Mouse (Mus musculus) spleen, adult 12 weeks (tissue): ENCODE measurements around the gene Nmu.

Source experiments
- DNase-seq: peaks from one replicate; pipeline ENCODE4 v3.0.0; 2022; ENCODE audit warnings: low spot score

The Nmu gene

DNA sequence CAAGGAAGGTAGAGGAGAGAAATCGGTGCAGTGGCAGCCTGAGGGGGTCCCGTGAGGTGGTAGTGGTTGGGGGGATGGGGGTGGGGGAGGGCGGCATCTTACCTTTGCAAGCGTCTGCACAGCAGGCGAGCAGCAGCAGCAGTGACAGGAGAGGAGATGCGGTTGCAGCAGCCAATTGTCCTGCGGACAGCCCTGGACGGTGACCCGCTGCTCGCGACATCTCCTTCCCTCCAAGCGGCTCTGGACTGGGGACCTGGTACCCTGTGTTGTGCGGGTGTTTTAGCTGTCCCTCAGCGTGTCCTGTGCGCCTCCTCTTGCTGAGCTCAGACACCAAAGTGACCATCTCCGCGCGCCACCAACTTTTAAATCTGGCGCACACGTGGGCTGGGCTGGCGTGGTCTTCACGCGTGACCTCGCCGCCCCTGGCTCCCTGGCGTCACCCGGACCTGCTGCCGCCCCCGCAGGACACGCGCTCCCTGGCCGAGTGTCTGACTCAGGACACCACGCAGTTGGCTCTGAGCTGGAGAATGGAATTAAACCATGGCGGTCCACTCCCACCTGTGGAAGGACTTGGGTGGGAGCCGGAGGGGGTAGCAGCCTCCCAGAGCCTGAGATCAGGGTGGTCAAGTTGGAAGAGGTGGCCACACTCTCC is at the start of gene Nmu:
Gene Nmu (minus strand): TSS at position 336 of the 652 bp plus-strand sequence.
- no peak for DNase-seq

DNA sequence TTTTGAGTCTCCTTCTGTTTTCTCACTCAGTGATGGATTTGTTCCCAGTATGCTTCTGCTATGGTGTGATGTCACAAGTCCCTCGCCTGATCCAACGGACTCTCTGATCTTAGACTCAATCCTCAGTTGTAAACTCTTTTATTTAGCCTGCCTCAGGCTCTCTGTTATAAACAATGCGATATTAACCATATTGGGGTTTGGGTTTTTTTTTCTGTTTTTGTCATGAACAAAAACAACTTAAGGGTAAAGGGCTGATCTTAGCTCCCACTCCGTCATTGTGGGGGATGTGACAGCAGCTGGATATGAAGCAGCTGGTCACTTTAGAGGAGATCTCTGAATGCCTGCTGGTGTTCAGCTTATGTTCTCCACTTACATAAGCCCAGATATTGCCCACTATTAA is 48.1 kb upstream of the Nmu start:
- DNase-seq = no peak

DNA sequence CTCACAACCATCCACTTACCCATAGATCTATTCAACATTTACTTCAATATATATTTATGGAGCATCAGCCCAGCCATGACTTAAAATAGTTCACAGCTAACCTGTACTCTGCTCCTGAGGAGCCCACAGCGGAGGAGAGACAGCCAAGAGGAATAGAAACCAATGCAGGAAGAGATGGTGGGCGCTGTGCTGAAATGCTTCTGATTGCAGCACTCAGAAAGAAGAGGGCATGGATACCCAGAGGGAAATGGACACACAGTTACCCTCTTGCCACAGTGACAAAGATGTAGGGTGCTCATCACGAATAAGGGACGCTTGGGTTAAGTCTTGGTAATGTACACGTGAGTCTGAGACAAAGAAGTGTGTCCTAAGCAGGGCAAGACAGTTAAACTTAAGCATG is 30.8 kb upstream of the Nmu start:
- DNase-seq = no peak

GRCm38 (mm10) chr5:76389041-76389795 is 25.6 kb upstream of the Nmu start:
- DNase-seq = no peak

DNA sequence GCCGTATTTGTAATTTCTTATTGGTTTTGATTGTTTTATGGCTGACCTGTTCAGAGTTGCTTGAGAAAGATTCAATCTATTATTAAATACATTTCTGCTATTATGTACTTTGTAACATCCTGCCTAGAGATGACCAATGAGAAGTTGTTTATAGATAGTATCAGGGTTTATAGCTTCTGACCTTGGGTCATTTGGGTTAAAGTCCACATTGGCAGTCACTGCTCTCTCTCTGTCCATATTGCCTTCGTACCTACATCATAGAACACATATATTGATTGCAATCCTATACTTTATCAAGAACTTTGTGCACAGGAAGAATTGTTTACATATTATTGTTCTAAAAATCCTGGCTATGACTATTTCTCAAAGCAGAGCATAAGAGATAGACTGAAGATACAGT is 24.9 kb upstream of the Nmu start:
- DNase-seq = no peak

- no peak for DNase-seq
These were observed 20.1 kb upstream of the Nmu start for GRCm38 (mm10) chr5:76383673-76384072.

- DNase-seq = no peak
These were observed 18.2 kb upstream of the Nmu start for GRCm38 (mm10) chr5:76381836-76382235.

DNA sequence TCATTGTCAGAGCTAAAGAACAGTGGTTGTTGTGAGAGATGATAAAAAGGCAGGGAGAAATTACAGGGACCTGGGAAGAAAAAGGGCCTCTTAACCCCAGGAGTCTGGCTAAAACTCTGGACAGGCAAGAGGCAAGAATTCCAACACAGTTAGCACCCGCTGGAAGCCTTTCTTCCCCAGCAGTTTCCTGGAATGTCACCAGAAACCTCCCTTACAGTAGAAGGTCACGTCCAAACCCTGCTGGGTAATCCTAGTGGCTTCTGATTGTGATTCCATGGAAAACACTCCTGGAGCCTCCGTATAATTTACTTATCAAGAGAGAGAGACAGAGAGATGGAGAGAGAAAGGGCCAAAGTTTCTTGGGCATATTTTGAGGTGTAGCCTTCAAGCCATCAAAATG is 15.6 kb upstream of the Nmu start:
- DNase-seq = no peak

GRCm38 (mm10) chr5:76369215-76369840 is 5.7 kb upstream of the Nmu start:
- DNase-seq = no peak

GRCm38 (mm10) chr5:76365406-76365805 is 1.8 kb upstream of the Nmu start:
- DNase-seq = no peak

GRCm38 (mm10) chr5:76360786-76361185 is 2.8 kb downstream of the Nmu start:
- DNase-seq = no peak

GRCm38 (mm10) chr5:76360057-76360456 is 3.5 kb downstream of the Nmu start:
- DNase-seq = no peak

DNA sequence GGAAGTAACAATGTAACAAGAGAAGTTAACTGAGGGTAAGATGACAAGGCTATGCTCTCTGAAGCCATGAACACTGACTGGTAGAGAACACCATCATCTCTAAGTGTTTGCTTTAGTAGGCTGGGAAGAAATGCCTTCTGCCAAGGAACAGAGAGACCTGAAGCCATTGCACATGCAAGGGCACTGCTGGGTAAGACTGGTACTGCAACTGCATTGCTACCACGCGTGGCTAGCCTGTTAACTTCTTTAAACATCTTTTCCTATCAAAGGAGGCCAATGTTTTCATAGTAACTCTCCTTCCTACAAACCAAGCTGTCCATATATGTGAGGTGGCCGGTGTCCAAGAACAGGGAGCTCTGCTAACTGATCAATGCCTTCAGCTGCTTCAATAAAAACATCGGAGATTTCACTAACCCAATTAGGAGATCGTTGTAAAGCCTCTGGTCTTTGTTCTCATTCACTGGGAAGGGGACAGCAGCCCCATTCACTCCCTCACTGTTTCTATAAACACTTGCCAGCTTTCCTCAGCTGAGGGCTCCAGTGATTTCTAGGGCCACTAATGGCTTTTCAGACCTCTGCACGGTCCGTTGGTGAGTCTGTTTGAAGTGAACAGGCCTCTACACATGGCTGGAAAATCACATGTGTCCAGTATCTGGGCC is 11.5 kb downstream of the Nmu start:
- DNase-seq = no peak

- no peak for DNase-seq
These were observed 12.1 kb downstream of the Nmu start for GRCm38 (mm10) chr5:76351537-76351936.

DNA sequence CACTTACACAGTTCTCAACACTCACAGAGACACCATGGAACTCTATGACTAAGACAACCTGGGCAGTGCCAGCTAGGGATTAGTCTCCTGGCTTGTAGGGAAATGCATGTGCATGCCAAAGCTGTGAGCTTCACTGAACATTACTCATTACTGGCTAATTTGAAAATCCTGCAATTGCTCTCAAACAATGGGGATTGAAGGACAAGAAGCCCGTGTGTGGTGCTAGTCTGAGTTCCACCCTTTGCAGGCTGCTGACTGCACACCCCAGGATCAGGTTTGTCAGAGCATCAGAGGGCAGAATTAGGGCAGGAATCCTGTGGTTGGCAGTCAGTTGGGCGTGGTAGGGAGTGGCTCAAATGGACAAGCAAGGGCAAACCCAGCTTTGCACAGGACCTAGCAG is 17.5 kb downstream of the Nmu start:
- DNase-seq = no peak

DNA sequence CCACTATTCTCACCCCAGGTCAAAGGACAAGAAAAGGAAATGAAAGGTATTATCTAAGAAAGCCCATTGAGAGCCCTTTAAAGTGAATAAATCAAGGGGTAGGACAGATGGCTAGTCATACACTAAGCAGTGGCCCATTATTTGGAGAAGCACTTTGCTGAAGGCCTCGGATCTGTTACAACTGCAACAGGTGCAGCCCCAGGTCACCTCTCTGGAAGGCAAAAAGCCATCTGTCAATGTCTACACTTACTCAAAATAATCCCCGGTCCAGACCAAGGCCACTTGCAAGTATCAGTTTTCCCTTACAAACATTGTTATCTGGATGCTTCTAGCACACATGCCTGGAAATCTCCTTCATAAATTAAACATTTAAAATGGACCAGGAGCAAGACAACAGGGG is 22.7 kb downstream of the Nmu start:
- no peak for DNase-seq

DNA sequence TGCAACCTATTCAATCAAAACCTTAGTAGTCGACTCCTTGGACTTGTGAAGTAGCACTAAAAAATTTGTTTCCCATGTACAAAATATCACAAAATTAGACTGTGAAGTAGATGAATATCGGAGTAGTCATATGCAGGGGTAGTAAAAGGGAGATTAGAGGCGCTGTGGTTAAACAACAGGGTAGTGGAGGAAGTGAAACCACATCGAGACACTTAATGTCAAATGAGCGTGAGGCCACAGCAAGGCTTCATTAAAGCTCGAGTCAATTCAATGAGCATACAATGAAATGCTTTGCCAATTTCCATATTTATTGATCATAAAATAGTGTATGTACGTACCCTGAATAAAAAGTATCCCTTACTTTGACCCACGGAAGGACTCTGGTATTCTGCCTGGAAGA is 26.5 kb downstream of the Nmu start:
- DNase-seq = no peak

GRCm38 (mm10) chr5:76333833-76334232 is 29.8 kb downstream of the Nmu start:
- DNase-seq = no peak

DNA sequence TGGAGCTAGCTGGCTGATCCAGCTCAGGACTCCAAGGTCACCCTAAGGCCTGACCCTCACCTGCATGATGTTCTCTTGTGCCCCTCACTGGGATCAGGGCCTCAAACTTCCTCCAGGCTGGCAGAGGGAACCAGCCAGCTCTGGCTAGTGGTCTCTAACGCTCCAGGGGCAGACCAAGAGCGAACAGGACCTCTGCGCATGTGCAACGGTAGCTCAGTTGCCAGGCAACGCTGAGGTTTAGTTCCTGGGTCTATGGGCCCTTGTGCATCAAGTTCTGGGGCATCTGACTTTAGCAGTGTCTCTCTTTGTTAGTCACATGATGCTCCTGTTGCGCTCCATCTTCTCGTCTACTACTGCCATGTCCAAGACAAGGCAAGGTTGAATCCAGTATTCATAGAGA is 32.6 kb downstream of the Nmu start, which contains the start of gene Pdcl2:
Gene Pdcl2 (minus strand): TSS at position 204 of the 400 bp plus-strand sequence.
- DNase-seq = no peak

GRCm38 (mm10) chr5:76327296-76327695 is 36.3 kb downstream of the Nmu start:
- no peak for DNase-seq

DNA sequence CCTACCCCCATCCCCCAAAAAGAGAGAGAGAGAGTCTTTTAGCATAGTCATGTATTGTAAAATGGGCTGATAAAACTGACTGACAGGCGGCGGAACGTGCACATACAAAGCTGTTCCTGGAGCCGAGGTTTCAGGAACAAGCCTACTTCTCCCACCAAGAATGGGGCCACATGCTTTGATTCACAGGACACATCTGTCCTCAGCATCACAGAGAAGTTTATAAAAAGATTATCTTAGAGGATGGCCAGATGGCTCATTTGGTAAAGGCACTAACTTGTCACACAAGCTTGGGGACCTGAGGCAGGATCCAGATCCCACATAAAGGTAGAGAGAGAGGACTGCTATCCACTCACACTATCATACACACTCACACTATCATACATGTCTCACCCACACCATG is 38.5 kb downstream of the Nmu start:
- no peak for DNase-seq

DNA sequence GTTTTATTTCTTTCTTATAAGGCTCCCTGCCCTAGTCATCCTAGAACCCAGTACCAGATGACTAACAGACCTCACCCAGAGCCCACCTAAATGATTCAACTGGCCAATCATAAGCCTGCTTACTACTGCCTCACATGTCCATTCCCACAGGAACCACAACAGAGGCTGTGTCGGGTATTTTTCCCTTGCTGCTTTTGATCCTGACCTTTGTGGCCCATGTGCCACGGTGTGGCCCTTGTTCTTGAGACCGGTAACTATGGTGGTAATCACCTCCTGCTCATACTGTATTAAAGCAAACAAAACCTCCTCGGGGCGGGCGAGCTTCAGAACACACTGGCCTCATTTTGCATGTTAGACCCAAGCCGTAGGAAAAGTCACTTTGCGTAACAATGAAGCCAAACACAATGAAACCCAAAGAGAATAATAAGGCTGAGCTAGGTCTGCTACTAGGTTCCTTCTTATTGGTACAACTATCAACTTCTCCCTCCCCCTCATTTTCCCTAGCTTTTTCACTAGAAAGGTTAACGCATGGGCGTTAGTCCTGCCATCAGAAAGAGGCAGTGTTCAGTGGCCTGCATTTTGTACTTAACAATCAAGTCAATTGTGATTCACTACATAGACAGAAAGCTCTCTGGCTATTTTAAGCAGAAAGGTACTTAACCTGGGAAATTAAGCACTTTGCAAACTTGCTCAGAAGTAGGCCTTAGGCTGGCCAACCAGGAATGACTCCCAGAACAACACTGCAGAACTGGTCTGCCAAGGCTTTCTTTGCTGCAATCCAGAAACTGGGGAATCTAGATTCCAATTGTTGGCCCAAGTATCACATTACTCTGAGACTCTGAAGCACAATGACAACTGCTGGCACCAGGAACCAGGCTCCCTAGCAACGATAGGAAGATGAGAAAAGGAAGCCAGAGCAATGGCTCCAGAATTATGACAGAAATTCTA is 42.1 kb downstream of the Nmu start:
- DNase-seq = no peak
